Mouse (Mus musculus) liver, embryonic 14.5 days (tissue): ENCODE data around the gene Synpo2l.

Experiments used
- CTCF ChIP-seq: IDR thresholded peaks from 2 replicates; pipeline ENCODE4 v1.5.1; 2016; ENCODE audit warnings: antibody characterized with exemption, low read depth, control low read depth
- EP300 ChIP-seq: IDR thresholded peaks from 2 replicates; pipeline ENCODE4 v1.6.1; 2016; ENCODE audit warnings: antibody characterized with exemption, low read depth

GRCm38 (mm10) chr14:20651000-20651399 lies 17.2 kb downstream of the Synpo2l start:
- no peak for TF ChIP-seq CTCF
- no peak for TF ChIP-seq EP300
